Mouse (Mus musculus) embryonic fibroblast, embryonic 13.5 days (primary cell): ENCODE measurements around the gene Tssk2.
A peak's percentile ranks its signal among the peaks of the same experiment; 100 is the strongest.

Source experiments
- CTCF ChIP-seq: IDR thresholded peaks from 2 replicates; pipeline ENCODE4 v1.5.1; 2011; ENCODE audit warnings: mild to moderate bottlenecking, control low read depth, low read length, moderate library complexity, borderline replicate concordance; ENCODE audit not compliant: insufficient read depth
- POLR2A ChIP-seq: IDR thresholded peaks from 2 replicates; pipeline ENCODE4 v1.6.1; 2011; ENCODE audit warnings: low read depth, mild to moderate bottlenecking, control low read depth, low read length, moderate library complexity

- no peak for TF ChIP-seq CTCF
- 0 out of 2 replicates have a peak, but pooled peaks have one; percentile 19 for TF ChIP-seq POLR2A
Observed at GRCm38 (mm10) chr16:17928627-17929104, 30.2 kb downstream of the Tssk2 start.
